Comparison of ENCODE assay signal across 9 mouse cellular contexts in the genomic region with DNA sequence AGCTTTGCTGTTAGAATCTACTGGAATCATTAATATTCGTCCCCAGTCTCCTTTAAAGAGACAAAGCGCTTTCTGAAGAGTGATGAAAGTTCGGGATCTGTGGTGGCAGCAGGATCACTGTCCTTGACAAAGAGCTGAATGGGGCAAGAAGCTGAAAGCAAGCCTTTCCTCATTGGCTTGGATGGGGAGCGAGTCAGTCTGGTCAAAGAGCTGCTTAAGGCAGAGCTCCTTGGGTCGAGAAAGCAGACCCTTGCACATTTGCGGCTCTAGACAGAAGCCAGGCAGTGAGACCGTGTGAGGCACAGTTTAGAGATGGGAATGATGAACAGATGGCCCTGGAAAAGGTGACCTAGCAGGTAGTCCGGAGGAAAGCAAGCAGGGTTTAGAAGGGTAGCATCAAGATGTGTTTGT. TPM values are rescaled to one million over a fixed set of nuclear protein-coding genes. Genes with fewer than 3 reads are reported as not detected.
A peak's percentile ranks its signal among the peaks of the same experiment; 100 is the strongest.
DNase-seq lines count a peak whose midpoint lies in the region; ATAC-seq and TF ChIP-seq lines count a peak whose summit lies in the region.
"Had no signal": no experiment of that assay in that cellular context is flagged by ENCODE, and none has a peak within 500 bp of the region (broad histone marks: within the 10 kb centered on the region; RNA-seq: fewer than 3 reads in every experiment).

No protein-coding gene starts in this region.

- intact Hi-C loops in gastrocnemius, adult 2 months (cut with DNase I): no loop called here

- peaks cover 5% of the 10 kb centered on the region for H3K4me1 ChIP-seq in intestine, embryonic 16.5 days (ENCODE audit: control insufficient read depth, insufficient read depth, low read length)
- 0 out of 2 replicates have a peak, but pooled peaks cover 3% of the 10 kb centered on the region for H3K4me1 ChIP-seq in small intestine, adult 2 months (ENCODE audit: control insufficient read depth, insufficient read depth, insufficient read length, low read length)

- ATAC-seq in intestine, embryonic 16.5 days: no peak

- no peaks in the 10 kb centered on the region for H3K36me3 ChIP-seq in intestine, embryonic 16.5 days (ENCODE audit: control insufficient read depth, insufficient read depth, low read length)
- H3K36me3 ChIP-seq in small intestine, adult 2 months (ENCODE audit: control insufficient read depth, insufficient read depth, low read length): no peaks in the 10 kb centered on the region

- H3K9ac ChIP-seq in intestine, embryonic 16.5 days (ENCODE audit: low read depth, low read length): no peak overlapping the region

- H3K27me3 ChIP-seq in intestine, embryonic 16.5 days (replicated peaks; ENCODE audit: control insufficient read depth, insufficient read depth, low read length): peaks cover 8% of the 10 kb centered on the region; the same call in 1 of the 2 replicates
- H3K27me3 ChIP-seq in small intestine, adult 2 months (ENCODE audit: control insufficient read depth, insufficient read depth, low read length): no peaks in the 10 kb centered on the region

- H3K4me3 ChIP-seq in gastrocnemius, adult 2 months: peak overlapping the region; percentile 60
- H3K4me3 ChIP-seq in intestine, embryonic 16.5 days (ENCODE audit: low read length): peak overlapping the region; percentile 38
- H3K4me3 ChIP-seq in small intestine, adult 2 months (ENCODE audit: low read depth, low read length): peak overlapping the region; percentile 49; the same call in 1 of the 2 replicates
- H3K4me3 ChIP-seq: erythroblast, embryonic 14.5 days had no signal

- H3K9me3 ChIP-seq in intestine, embryonic 16.5 days (ENCODE audit: control insufficient read depth, low read length): no peaks in the 10 kb centered on the region

- H3K4me2 ChIP-seq in intestine, embryonic 16.5 days (ENCODE audit: low read depth, low read length): peak overlapping the region; percentile 59

- DNase-seq in gastrocnemius, adult 2 months: no peak
- DNase-seq in gastrocnemius, postnatal 4 days (ENCODE audit: low spot score in 2 of 2): no peak
- peak; percentile 27 for DNase-seq in right cerebral cortex, postnatal 25 days
- no peak for DNase-seq in right cerebral cortex, postnatal 36 days (ENCODE audit: low spot score in 2 of 2)
- DNase-seq in spleen, adult 18-20 months: no peak
- DNase-seq in right cerebral cortex, postnatal 14 days: no peak

- no peak for TF ChIP-seq CTCF in gastrocnemius, adult 2 months (IDR thresholded peaks at IDR 0.05)
- no peak for TF ChIP-seq CTCF in small intestine, adult 2 months (IDR thresholded peaks at IDR 0.05; ENCODE audit: extremely low read depth, insufficient read length, insufficient replicate concordance, low read depth, low read length)

- no peak overlapping the region for H3K27ac ChIP-seq in gastrocnemius, adult 2 months
- H3K27ac ChIP-seq in intestine, embryonic 16.5 days (ENCODE audit: low read length): no peak overlapping the region
- no peak overlapping the region for H3K27ac ChIP-seq in small intestine, adult 2 months (ENCODE audit: insufficient read depth, low read depth, low read length)

- TF ChIP-seq POLR2A in small intestine, adult 2 months (IDR thresholded peaks at IDR 0.05; ENCODE audit: low read depth, low read length): no peak

- WGBS in intestine, embryonic 16.5 days: 19% methylated on average over 8 of the region's 8 CpGs
- 25% methylated on average over 8 of the region's 8 CpGs for WGBS in small intestine, adult 2 months

RNA-seq across cellular contexts. Expression of gene Plcxd3, which starts 0.9 kb away (rescaled TPM):
- under 1 TPM; 0.20 to 0.33 TPM for total RNA-seq in gastrocnemius, adult 2 months (2021)
- under 1 TPM in 1 of 2 experiments, not detected in 1; 0.29 TPM for total RNA-seq in gastrocnemius, postnatal 4 days (2021)
- polyA plus RNA-seq in intestine, embryonic 16.5 days (2015; fragmentation: Nextera tagmentation; extraction: Ambion mirVana): 2.0 TPM in 2 replicates
- 0.04 TPM in 1 of 2 replicates, not detected in the other for polyA plus RNA-seq in small intestine, adult 2 months (2012; rRNA removed)
- polyA plus RNA-seq: erythroblast, embryonic 14.5 days had no signal
